Mouse (Mus musculus) megakaryocyte, adult 5-6 weeks (primary cell): ENCODE data around the gene Xrra1. TPM values are rescaled to one million over a fixed set of nuclear protein-coding genes. Genes with fewer than 3 reads are reported as not detected.

ENCODE experiments used
- ATAC-seq: 2 replicates; pipeline ENCODE4 v1.8.0; 2016; ENCODE audit warnings: mild to moderate bottlenecking, inconsistent platforms; ENCODE audit not compliant: poor library complexity, severe bottlenecking
- total RNA-seq, 2 experiments: library from RNA; stranded (forward) in 1 of 2; stranded (reverse) in 1 of 2; fragments of 153-499, 151-499 nt in 1 of 2; fragments of 221-1000, 200-1000 nt in 1 of 2; gene quantifications; 2 replicates each; pipeline versions ENCODE4 v1.2.3 to v1.2.4; 2015 to 2017

Gene Xrra1
- total RNA-seq, 2 experiments from 2014 or later = 0.11 TPM; not detected in 1

DNA sequence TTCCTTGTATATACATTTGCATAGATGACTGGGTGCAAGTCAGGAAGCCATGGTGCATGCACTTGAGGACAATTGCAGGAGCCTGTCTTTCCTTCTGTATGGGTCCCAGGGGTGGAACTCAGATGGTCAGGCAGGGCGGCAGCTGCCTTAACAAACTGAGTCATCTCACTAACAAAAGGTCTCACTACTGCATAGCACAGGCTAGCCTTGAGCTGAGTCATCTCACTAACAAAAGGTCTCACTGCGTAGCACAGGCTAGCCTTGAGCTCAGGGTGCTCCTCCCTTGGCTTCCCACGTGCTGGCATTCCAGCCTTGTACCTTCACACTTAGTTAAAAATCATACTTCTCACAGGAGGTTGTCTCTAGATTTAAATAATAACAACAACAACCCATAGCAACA, 87.0 kb downstream of the Xrra1 start:
- ATAC-seq = no peak

DNA sequence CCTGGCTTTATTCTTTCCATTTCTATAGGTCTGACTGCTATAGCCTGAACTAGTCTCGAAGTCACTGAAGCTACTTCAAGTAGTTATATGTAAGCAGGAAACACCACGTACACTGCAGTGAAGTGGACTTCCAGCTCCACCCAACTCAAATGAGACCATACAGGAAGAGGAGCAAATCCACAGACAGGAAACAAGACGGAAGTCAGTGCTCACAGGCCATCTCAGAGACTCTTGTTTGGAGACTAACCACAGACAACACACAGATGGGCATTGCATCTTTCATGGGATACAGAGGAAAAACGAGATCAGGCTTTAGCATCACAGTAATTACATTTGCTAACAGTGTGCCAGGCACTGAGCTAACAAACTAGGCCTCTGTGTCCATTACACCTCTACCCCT, 87.4 kb downstream of the Xrra1 start:
- ATAC-seq = no peak

DNA sequence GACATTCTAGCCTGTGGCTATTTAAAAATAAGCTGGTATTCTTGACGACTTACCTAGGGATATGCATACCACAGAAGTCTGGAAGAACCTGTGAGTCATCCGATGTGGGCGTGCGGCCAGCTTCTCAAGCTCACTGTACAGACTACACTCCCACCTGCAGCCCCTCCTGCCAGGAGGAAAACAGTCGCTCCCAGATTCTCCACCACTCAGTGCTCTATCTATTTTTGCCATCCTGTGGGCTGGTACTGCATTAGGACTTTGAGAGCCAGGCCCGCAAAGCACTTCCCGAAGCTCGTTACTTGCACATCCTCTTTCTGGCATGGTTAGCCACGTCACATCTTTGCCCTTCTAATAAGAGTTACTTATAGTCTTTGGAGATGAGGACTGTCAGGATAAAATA, 88.4 kb downstream of the Xrra1 start:
- peak; percentile 56 for ATAC-seq

- no peak for ATAC-seq
These were observed 94.7 kb downstream of the Xrra1 start for GRCm38 (mm10) chr7:99953442-99954098.

DNA sequence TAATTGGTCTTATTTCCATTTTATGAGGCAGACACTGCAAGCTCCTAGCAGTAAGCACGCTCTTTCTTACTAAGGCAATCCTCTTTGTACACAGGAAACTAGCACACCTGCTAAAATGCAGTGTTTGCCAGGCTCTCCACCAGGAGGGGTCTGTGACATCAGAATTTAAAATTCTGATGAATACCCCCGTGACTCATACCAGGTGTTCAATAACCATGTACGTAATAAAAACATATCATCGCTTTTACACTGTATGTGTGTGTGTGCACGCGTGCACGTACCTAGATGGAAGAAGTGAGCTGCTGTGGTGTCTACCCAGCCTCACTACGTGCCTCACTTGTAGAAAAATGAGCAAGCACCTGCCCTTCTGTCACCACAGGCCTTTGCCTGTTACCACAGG, 95.3 kb downstream of the Xrra1 start:
- no peak for ATAC-seq

DNA sequence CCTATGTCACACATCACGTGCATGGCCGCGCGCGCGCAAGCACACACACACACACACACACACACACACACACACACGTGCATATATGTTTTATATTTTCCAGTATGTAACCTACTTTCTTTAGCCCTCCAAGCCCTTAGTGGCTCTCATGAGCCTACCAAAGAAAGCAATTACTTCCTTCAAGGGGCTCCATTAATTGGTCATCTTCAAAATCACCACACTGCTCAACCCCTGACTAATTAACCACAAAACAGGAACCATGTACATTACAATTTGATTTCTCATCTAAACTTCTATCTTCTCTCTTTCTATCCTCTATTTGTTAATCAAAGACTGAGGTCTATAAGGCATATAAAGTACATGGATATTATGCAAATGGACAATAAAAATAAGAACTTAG, 97.2 kb downstream of the Xrra1 start:
- ATAC-seq = peak; percentile 64

DNA sequence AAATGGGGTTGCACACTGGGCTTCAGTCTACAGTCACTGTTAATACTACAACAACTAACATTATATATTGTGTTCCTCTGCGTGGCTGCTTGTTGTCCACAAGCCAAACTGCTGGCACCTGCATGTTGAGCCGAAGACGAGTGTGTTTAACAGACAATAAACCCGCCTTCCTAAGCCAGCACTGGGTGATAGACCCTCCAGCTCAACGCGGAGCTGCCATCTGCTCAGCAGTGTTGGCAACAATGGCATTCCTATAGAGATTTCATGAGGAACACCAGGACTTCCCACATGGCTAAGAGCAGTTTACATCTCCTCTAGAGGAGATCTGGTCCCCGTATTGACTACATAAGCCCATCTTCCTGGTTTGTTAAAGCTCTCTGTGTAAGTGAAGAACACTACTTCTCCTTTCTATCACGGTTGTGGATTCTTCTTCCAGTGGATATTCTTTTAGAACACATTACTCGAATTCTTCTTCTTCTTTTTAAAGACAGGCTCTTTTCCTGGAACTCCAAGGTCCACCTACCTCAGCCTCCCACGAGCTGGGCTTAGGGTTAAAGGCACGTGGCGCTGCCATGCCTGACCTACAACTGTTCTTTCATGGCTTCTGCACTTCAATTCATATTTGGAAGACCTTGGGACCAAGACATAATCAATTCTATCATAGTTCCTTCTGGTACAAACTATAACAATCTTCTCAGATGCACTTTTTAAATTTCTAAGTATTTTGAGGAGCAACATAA, 98.5 kb downstream of the Xrra1 start:
- ATAC-seq = no peak

GRCm38 (mm10) chr7:99960571-99960970, 101.7 kb downstream of the Xrra1 start:
- 0 out of 2 replicates have a peak, but pooled peaks have one; percentile 20 for ATAC-seq

DNA sequence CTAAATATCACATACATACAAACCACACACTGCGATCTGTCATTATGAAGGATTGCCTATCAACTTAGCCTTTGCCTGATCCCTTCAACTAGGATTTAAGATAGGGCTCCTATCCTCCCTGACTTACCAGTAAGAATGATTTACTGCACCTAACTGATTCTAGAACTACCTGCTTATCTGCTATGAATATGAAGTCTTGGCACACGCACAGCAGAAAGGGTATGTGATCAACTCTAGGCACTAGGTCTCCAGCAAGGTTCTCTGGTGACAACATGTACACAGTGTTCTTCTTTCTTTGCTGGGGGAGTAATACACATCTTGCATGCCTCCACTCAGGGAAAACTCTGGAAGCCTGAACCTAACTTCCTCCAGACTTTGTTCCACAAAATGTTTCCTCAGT, 102.6 kb downstream of the Xrra1 start:
- no peak for ATAC-seq

GRCm38 (mm10) chr7:99962536-99963236, 103.8 kb downstream of the Xrra1 start:
- peak; percentile 91 for ATAC-seq

GRCm38 (mm10) chr7:99963237-99963860, 104.4 kb downstream of the Xrra1 start:
- ATAC-seq = peak; percentile 22; the same call in 1 of the 2 replicates

- ATAC-seq = no peak
These were observed 106.3 kb downstream of the Xrra1 start for GRCm38 (mm10) chr7:99965020-99965841.

- no peak for ATAC-seq
These were observed 107.2 kb downstream of the Xrra1 start for GRCm38 (mm10) chr7:99966011-99966721.

Other genes starting within 250 kb of the Xrra1 start
- 0.27 TPM in 1 of 2 replicates, not detected in the other for gene Tpbgl, start 232.0 kb upstream of the Xrra1 start, total RNA-seq (2015)
- gene Tpbgl, start 232.0 kb upstream of the Xrra1 start, total RNA-seq (2017) = 0.07 TPM in 1 of 2 replicates, not detected in the other
- gene Slco2b1, start 147.8 kb upstream of the Xrra1 start, total RNA-seq (2015) = 0.16 TPM in 1 of 2 replicates, not detected in the other
- 0.11 and 1.5 TPM in 2 replicates for gene Slco2b1, start 147.8 kb upstream of the Xrra1 start, total RNA-seq (2017)
- gene Olfr520, start 128.8 kb upstream of the Xrra1 start, total RNA-seq (2015) = not detected in 2 replicates
- gene Olfr520, start 128.8 kb upstream of the Xrra1 start, total RNA-seq (2017) = not detected in 2 replicates
- not detected in 2 replicates for gene Olfr521, start 95.6 kb upstream of the Xrra1 start, total RNA-seq (2015)
- not detected in 2 replicates for gene Olfr521, start 95.6 kb upstream of the Xrra1 start, total RNA-seq (2017)
- 0.22 and 1.4 TPM in 2 replicates for gene Neu3, start 30.7 kb upstream of the Xrra1 start, total RNA-seq (2015)
- 1.1 and 1.8 TPM in 2 replicates for gene Neu3, start 30.7 kb upstream of the Xrra1 start, total RNA-seq (2017)
- 181 and 205 TPM in 2 replicates for gene Spcs2, start 4.3 kb downstream of the Xrra1 start, total RNA-seq (2015)
- 113 and 137 TPM in 2 replicates for gene Spcs2, start 4.3 kb downstream of the Xrra1 start, total RNA-seq (2017)
- gene Rnf169, start 121.3 kb downstream of the Xrra1 start, total RNA-seq (2015) = 13.2 and 13.7 TPM in 2 replicates
- 19.5 and 22.0 TPM in 2 replicates for gene Rnf169, start 121.3 kb downstream of the Xrra1 start, total RNA-seq (2017)
- gene Chrdl2, start 147.1 kb downstream of the Xrra1 start, total RNA-seq (2015) = not detected in 2 replicates
- gene Chrdl2, start 147.1 kb downstream of the Xrra1 start, total RNA-seq (2017) = not detected in 2 replicates